Mouse (Mus musculus): Measurements from ENCODE around the gene Hist1h2ae. TPM values are rescaled to one million over a fixed set of nuclear protein-coding genes. Genes with fewer than 3 reads are reported as not detected.
"Not testable (repeated sequence)": the region's sequence is repeated elsewhere in the genome, so short reads cannot be mapped to it uniquely, and the experiment has no call there.

The Hist1h2ae gene
- polyA plus RNA-seq, 1 experiment from 2014 or later: 12.5 TPM

DNA sequence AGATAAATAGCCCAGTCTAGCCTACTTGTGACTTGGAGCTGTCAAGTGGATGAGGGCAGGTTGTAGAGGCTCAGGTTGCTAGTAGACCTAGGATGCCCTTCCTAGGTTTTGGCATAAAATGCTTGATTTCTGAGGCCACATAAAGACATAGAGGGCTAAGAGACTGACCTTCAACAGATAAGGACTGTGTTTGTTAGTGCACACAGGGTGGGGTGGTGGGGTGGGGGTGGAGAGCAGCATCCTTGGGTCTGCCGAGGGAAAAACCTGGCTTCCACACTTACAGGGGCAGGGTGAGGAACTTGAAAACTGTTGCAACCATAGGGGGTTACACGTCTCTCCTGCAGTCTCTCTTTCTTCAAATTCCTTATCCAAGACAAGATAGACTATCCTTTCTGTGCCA lies 24.2 kb upstream of the Hist1h2ae start:
- H3K4me2 ChIP-seq: no peak overlapping the region
- H3K36me3 ChIP-seq: no peaks in the 10 kb centered on the region
- H3K9ac ChIP-seq (replicated peaks): no peak overlapping the region
- no peaks in the 10 kb centered on the region for H3K9me3 ChIP-seq (replicated peaks)
- no peaks in the 10 kb centered on the region for H3K27me3 ChIP-seq (replicated peaks)
- no peak overlapping the region for H3K4me3 ChIP-seq (replicated peaks)
- ATAC-seq (ENCODE audit: low FRiP score): no peak
- H3K4me1 ChIP-seq: no peaks in the 10 kb centered on the region
- H3K27ac ChIP-seq (replicated peaks): no peak overlapping the region
- 82% methylated on average over 2 of the region's 2 CpGs for WGBS

DNA sequence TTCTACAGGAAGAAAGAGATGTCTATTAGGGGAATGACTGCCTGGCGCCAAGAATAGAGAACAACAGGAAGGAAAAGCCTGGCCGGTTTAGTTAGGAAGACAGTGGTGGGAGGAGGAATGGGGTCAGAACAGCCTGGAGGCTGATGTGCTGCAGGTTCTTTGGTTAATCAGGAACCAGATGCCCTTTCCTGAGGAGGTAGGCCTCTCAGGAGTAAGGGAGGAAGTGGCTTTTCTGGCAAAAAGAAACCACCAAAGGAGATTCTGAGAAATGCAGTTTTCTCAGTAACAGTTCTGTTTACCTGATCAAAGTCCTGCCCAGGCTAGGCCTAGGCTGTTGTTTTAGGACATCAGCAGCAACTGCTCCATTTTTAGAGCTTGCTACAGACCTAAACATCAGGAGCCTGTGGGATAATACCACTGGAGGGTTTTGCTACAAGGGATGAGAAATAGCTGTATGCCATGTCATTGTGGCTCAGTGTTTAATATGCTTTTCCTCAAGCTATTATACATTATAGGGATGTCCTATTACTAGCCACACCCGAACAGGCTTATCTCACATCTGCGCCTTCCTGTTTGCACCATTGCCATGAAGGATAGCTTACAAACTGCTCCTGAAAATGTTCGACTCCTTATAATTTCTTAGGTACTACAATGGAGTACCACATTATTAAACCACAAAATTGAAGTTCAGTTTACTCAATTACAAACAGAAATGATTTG lies 22.2 kb upstream of the Hist1h2ae start:
- 90% methylated on average over 5 of the region's 5 CpGs for WGBS
- Histone ChIP-seq H3K4me3 (replicated peaks) (no peak overlapping the region), H3K4me2 (no peak overlapping the region), H3K9me3 (replicated peaks) (no peaks in the 10 kb centered on the region), H3K9ac (replicated peaks) (no peak overlapping the region), H3K4me1 (no peaks in the 10 kb centered on the region), H3K27ac (replicated peaks) (no peak overlapping the region), H3K27me3 (replicated peaks) (no peaks in the 10 kb centered on the region), H3K36me3 (no peaks in the 10 kb centered on the region)
- ATAC-seq (ENCODE audit: low FRiP score): no peak

DNA sequence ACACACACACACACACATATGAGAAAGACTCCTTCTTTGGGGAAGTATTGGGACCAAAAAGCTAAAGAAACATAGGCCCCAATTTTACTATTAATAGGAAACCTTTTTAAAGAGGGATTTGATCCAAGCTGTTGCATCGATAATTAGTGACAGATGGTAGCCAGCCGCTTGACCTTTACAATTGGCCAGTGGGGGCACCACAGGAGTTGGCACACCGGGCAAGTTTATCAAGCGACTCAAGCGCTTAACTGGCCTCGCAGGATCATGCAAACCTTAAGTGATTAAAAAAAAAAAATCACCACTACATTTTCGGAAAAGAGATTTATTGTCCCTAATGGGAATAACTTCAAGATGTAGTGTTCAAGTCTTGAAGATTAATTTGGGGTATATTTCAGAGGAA lies 21.6 kb upstream of the Hist1h2ae start:
- no peak for ATAC-seq (ENCODE audit: low FRiP score)
- Histone ChIP-seq H3K4me2 (no peak overlapping the region), H3K9ac (replicated peaks) (no peak overlapping the region), H3K27ac (replicated peaks) (no peak overlapping the region), H3K9me3 (replicated peaks) (no peaks in the 10 kb centered on the region), H3K4me1 (no peaks in the 10 kb centered on the region), H3K4me3 (replicated peaks) (no peak overlapping the region), H3K27me3 (replicated peaks) (no peaks in the 10 kb centered on the region), H3K36me3 (no peaks in the 10 kb centered on the region)
- WGBS: 92% methylated on average over 7 of the region's 7 CpGs

DNA sequence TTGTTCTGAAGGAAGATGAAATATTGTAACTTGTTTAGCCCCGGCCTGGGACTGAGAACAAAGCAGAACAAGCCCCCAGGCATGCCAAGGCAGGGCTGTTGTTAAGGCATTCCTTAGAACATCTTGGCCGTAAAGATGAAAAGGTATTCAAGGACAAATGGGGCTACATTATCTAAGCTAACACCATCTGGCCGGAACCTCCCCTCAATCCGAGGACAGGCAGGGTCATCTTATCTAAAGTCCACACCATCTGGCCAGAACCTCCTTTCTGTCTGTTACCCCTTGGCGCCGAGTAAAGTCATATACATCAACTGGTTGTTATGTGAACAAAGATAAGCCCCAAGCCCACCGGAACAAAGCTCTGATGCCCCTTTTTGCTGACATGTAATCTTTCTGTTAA lies 20.9 kb upstream of the Hist1h2ae start:
- H3K4me3 ChIP-seq (replicated peaks); H3K9me3 ChIP-seq (replicated peaks); H3K4me1 ChIP-seq; H3K36me3 ChIP-seq; H3K27me3 ChIP-seq (replicated peaks); H3K9ac ChIP-seq (replicated peaks); H3K27ac ChIP-seq (replicated peaks); ATAC-seq (ENCODE audit: low FRiP score); H3K4me2 ChIP-seq: not testable (repeated sequence)
- WGBS: 85% methylated on average over 7 of the region's 7 CpGs

DNA sequence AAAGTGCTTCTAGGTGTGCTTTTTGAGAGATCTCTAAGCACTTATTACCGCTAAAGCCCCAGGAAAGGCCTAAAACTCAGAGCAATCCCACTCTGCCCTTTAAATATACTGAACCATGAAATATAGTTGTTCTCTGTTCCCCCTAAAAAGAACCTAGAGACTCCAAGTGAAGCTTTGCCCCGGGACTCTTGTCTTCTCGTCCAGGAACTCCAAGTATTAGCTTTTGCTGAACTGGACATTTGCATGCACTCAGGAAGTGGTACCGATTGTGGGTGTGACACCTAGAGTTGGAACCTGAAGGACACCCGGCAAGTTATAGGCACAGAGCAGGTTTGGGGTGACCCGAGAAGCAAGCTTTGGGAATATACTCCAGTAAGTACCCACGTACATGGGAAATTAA lies 20.2 kb upstream of the Hist1h2ae start:
- peaks cover 7% of the 10 kb centered on the region for H3K4me1 ChIP-seq
- no peak overlapping the region for H3K9ac ChIP-seq (replicated peaks)
- H3K27ac ChIP-seq (replicated peaks): no peak overlapping the region
- H3K4me3 ChIP-seq (replicated peaks): no peak overlapping the region
- H3K4me2 ChIP-seq: no peak overlapping the region
- no peaks in the 10 kb centered on the region for H3K27me3 ChIP-seq (replicated peaks)
- 97% methylated on average over 7 of the region's 7 CpGs for WGBS
- no peaks in the 10 kb centered on the region for H3K36me3 ChIP-seq
- H3K9me3 ChIP-seq (replicated peaks): no peaks in the 10 kb centered on the region
- ATAC-seq (ENCODE audit: low FRiP score): no peak

DNA sequence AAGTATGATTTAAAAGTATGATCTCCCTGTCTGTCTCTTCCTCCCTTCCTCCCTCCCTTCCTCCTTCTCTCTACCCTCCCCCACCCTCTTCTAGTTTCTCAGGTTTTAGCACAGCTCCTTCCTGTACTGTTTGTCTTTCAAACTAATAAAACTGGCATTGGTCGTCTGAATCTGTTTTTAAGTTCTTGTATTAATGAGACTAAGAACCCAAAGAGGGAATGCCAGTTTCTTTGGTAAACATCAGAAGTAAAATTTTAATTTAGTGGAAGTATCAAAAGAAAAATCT lies 15.9 kb upstream of the Hist1h2ae start:
- H3K4me2 ChIP-seq: peak overlapping the region; percentile 87
- no peaks in the 10 kb centered on the region for H3K9me3 ChIP-seq (replicated peaks)
- peaks cover 28% of the 10 kb centered on the region for H3K4me1 ChIP-seq
- peak overlapping the region; percentile 74 for H3K27ac ChIP-seq (replicated peaks)
- no peak for ATAC-seq (ENCODE audit: low FRiP score)
- no peaks in the 10 kb centered on the region for H3K36me3 ChIP-seq
- 3% methylated on average over 1 of the region's 1 CpGs for WGBS
- H3K4me3 ChIP-seq (replicated peaks): peak overlapping the region; percentile 31
- no peaks in the 10 kb centered on the region for H3K27me3 ChIP-seq (replicated peaks)
- peak overlapping the region; percentile 21; the same call in 1 of the 2 replicates for H3K9ac ChIP-seq (replicated peaks)

DNA sequence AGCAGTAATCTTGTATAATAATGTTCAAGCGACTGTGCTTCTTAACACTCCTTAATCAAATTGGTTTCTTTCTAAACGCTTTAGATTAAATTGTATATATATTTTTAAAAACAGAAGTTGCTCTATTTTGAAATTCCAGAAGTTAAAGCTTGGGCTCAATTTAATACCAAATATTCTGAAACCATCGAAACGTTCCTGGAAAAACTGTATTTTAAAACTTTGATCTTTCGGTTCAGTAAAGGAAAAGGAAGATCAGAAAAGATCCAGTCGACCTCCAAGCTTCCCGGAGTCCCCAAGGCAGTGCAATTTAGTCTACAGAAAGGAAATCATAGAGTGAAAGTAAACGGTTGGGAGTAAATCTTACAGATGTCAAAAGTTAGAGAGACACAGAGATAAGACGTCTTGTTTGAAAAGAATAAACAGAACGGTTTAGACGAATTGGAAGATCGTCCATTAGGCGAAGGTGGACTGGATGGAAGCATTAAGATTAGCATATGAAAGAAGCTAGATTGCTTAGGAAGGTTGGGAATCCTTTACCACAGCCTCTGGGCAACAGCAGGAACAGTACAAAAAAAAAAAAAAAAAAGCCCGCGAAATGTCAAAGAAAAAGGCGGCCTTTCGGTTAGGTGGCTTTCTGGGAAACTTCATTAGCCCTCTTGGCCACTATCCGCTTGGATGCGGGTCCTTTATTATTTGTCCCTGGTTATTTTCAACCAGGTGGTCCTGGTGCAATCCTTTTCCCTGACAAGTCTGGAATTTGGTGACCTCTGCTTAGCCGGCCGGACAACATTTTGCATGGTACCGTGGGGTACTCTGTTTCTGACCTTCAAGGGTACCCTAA lies 15.3 kb upstream of the Hist1h2ae start:
- H3K36me3 ChIP-seq: no peaks in the 10 kb centered on the region
- H3K9me3 ChIP-seq (replicated peaks): no peaks in the 10 kb centered on the region
- H3K27ac ChIP-seq (replicated peaks): peak overlapping the region; percentile 90
- H3K9ac ChIP-seq (replicated peaks): peak overlapping the region; percentile 21
- peak overlapping the region; percentile 31 for H3K4me3 ChIP-seq (replicated peaks)
- peaks cover 31% of the 10 kb centered on the region for H3K4me1 ChIP-seq
- H3K4me2 ChIP-seq: peak overlapping the region; percentile 87
- H3K27me3 ChIP-seq (replicated peaks): no peaks in the 10 kb centered on the region
- ATAC-seq (ENCODE audit: low FRiP score): no peak
- under 1% methylated on average over 22 of the region's 22 CpGs for WGBS

DNA sequence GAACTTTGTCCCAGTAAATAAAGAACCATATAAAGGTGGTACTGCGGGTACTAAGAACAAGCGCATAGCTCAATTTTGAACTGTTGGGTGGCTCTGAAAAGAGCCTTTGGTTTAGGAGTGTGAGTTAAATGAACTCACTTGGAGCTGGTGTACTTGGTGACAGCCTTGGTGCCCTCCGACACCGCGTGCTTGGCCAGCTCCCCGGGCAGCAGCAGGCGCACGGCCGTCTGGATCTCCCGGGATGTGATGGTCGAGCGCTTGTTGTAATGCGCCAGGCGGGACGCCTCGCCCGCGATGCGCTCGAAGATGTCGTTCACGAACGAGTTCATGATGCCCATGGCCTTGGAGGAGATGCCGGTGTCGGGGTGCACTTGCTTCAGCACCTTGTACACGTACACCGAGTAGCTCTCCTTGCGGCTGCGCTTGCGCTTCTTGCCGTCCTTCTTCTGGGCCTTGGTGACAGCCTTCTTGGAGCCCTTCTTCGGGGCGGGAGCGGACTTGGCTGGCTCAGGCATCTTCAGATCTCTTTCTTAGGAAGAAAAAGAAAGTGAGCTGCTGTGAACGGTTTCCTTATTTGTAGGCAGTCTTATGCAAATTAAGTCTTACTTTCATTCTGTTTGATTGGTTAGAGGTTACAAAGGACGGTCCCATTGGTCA lies 14.6 kb upstream of the Hist1h2ae start:
- H3K36me3 ChIP-seq; H3K27me3 ChIP-seq (replicated peaks); H3K9me3 ChIP-seq (replicated peaks): not testable (repeated sequence)
- peak; percentile 92 for ATAC-seq (ENCODE audit: low FRiP score)
- Histone ChIP-seq H3K4me3 (replicated peaks) (peak overlapping the region; percentile 47), H3K4me1 (peaks cover 31% of the 10 kb centered on the region), H3K4me2 (peak overlapping the region; percentile 87), H3K9ac (replicated peaks) (peak overlapping the region; percentile 61), H3K27ac (replicated peaks) (peak overlapping the region; percentile 90)
- under 1% methylated on average over 26 of the region's 36 CpGs for WGBS

DNA sequence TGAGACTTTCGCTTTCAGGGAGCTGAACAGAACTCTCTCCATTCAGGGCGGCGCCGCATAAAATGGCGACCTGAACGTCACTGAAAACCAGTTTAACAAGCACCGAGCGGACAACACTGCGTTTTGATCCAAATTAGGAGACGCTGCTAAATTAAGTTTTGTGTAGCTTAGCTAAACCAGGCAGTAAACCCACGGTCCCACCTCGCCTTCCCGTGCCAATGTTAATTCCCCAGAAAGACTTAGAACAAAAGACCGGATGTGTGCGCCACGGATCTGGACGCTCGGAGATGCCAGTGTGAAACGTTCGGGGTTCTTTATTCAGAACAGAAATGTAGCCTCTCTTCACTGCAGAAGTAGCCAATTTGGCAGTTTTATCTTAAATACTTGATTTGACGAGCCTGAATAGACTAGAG lies 14.0 kb upstream of the Hist1h2ae start:
- under 1% methylated on average over 21 of the region's 21 CpGs for WGBS
- no peaks in the 10 kb centered on the region for H3K36me3 ChIP-seq
- H3K4me2 ChIP-seq: peak overlapping the region; percentile 87
- no peaks in the 10 kb centered on the region for H3K9me3 ChIP-seq (replicated peaks)
- peaks cover 31% of the 10 kb centered on the region for H3K4me1 ChIP-seq
- H3K4me3 ChIP-seq (replicated peaks): peak overlapping the region; percentile 47
- no peaks in the 10 kb centered on the region for H3K27me3 ChIP-seq (replicated peaks)
- peak; percentile 23; the same call in 1 of the 2 replicates for ATAC-seq (ENCODE audit: low FRiP score)
- peak overlapping the region; percentile 90 for H3K27ac ChIP-seq (replicated peaks)
- peak overlapping the region; percentile 61 for H3K9ac ChIP-seq (replicated peaks)

DNA sequence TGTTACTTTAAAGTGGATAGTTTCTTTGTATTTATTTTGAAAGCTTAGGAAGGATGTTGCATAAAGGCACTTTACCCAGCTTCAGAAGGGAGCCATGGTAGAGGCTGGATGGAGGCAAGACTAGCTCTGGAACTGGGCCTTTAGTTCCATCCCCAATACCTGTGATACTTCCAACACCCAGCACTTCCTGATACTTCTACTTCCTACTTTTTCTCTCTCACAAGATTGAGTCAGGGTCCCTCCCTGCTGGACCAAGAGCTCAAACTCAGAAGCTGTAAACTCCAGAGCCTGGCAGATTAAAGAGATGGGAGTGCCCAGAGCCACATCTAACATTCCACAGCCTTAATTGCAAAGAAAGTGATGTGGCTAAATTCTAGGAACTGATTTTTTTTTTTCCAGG lies 13.3 kb upstream of the Hist1h2ae start:
- Histone ChIP-seq H3K9ac (replicated peaks) (peak overlapping the region; percentile 61), H3K27ac (replicated peaks) (peak overlapping the region; percentile 90), H3K4me3 (replicated peaks) (peak overlapping the region; percentile 47), H3K36me3 (no peaks in the 10 kb centered on the region), H3K9me3 (replicated peaks) (no peaks in the 10 kb centered on the region), H3K27me3 (replicated peaks) (no peaks in the 10 kb centered on the region), H3K4me1 (peaks cover 31% of the 10 kb centered on the region), H3K4me2 (peak overlapping the region; percentile 87)
- no peak for ATAC-seq (ENCODE audit: low FRiP score)

DNA sequence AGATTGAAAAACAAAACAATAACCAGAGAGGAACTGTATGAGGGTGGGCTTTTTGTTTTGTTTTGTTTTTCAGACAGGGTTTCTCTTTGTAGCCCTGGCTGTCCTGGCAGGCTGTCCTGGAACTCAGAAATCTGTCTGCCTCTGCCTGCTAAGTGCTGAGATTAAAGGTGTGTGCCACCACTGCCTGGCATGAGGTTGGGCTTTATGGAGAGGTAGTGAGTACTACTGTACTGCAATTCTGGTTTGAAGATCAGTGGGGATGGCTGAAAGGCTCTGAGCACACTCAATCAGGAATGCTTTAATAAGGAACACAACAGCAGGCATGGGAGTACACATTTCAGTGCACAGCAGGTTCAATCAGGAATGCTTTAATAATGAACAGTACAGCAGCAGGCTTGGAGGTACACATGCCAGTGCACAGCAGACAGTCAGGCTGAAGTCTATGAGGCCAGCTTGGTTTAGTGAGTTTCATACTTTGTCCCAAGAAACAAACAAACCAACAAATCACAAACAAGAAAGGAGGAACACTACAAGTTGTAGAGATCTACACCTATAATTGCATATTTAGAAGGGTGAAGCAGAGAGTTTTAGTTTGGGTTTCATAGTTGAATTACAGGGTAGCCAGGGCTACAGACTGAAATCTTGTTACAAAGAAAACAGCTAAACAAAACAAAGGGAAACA lies 12.5 kb upstream of the Hist1h2ae start:
- no peak overlapping the region for H3K4me2 ChIP-seq
- no peaks in the 10 kb centered on the region for H3K36me3 ChIP-seq
- no peak overlapping the region for H3K27ac ChIP-seq (replicated peaks)
- H3K9ac ChIP-seq (replicated peaks): no peak overlapping the region
- ATAC-seq (ENCODE audit: low FRiP score): no peak
- H3K27me3 ChIP-seq (replicated peaks): no peaks in the 10 kb centered on the region
- H3K9me3 ChIP-seq (replicated peaks): no peaks in the 10 kb centered on the region
- H3K4me1 ChIP-seq: peaks cover 31% of the 10 kb centered on the region
- H3K4me3 ChIP-seq (replicated peaks): no peak overlapping the region
